Mouse (Mus musculus): ENCODE measurements around the gene Tbc1d25.

DNA sequence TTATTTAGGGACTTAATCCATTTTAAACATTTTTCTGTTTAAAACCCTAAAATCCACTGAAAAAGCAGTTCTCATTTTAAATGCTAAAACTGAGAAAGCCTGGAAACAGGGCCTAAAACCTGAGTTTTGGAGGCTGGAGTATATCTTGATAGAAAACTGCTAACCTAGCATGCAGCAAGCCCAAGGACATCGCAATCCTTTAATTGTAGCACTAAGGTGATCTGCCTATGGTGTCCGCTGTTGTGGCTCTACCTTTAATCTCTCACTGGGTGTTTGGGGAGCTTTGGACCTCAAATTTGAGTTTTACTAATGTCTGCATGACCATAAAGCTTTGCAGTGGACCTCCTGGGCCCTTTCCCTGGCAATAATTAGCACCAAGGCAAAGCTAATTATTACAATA lies 35.5 kb downstream of the Tbc1d25 start:
- no peak for TF ChIP-seq CTCF (IDR thresholded peaks at IDR 0.05)
- TF ChIP-seq EP300 (IDR thresholded peaks at IDR 0.05) = no peak

Data from lung, postnatal 0 days (tissue).